21 mouse cellular contexts compared by ENCODE assay signal in genomic region chr3:108096226-108096625, GRCm38 (mm10). TPM values are rescaled to one million over a fixed set of nuclear protein-coding genes. Genes with fewer than 3 reads are reported as not detected.
DNase-seq lines count a peak whose midpoint lies in the region; ATAC-seq and TF ChIP-seq lines count a peak whose summit lies in the region.
"Had no signal": no experiment of that assay in that cellular context is flagged by ENCODE, and none has a peak within 500 bp of the region (broad histone marks: within the 10 kb centered on the region; RNA-seq: fewer than 3 reads in every experiment).

No protein-coding gene starts in this region.

- H3K4me1 ChIP-seq in heart, embryonic 12.5 days (replicated peaks) = peaks cover 17% of the 10 kb centered on the region
- H3K4me1 ChIP-seq in MEL (ENCODE audit: control insufficient read depth in 1 of 2, insufficient read depth in 2 of 2, low read length in 2 of 2) = peaks cover 28 to 53% of the 10 kb centered on the region in 2 experiments
- H3K4me1 ChIP-seq in erythroblast, embryonic 14.5 days (ENCODE audit: control insufficient read depth) = peaks cover 87% of the 10 kb centered on the region
- H3K4me1 ChIP-seq in liver, embryonic 15.5 days (replicated peaks) = peaks cover 85% of the 10 kb centered on the region
- H3K4me1 ChIP-seq in limb, embryonic 10.5 days = no peaks in the 10 kb centered on the region
- H3K4me1 ChIP-seq: embryonic facial prominence, embryonic 15.5 days; limb, embryonic 13.5 days had no signal

- H3K27me3 ChIP-seq in heart, embryonic 12.5 days (replicated peaks) = no peaks in the 10 kb centered on the region
- no peaks in the 10 kb centered on the region for H3K27me3 ChIP-seq in MEL (ENCODE audit: control insufficient read depth in 1 of 2, insufficient read depth in 2 of 2, low read length in 2 of 2)
- H3K27me3 ChIP-seq in erythroblast, embryonic 14.5 days (ENCODE audit: control insufficient read depth) = peaks cover 5% of the 10 kb centered on the region
- H3K27me3 ChIP-seq in liver, embryonic 15.5 days = no peaks in the 10 kb centered on the region
- H3K27me3 ChIP-seq in limb, embryonic 10.5 days (ENCODE audit: low read depth, poor library complexity, severe bottlenecking) = no peaks in the 10 kb centered on the region
- H3K27me3 ChIP-seq: embryonic facial prominence, embryonic 15.5 days; limb, embryonic 13.5 days; Patski had no signal

- no peak for TF ChIP-seq POLR2A in MEL (IDR thresholded peaks at IDR 0.05; ENCODE audit: control insufficient read depth in 1 of 2, insufficient read depth in 1 of 2, low read depth in 1 of 2, low read length in 2 of 2, poor library complexity in 1 of 2)

- H3K27ac ChIP-seq in heart, embryonic 12.5 days (ENCODE audit: poor library complexity, severe bottlenecking) = peak overlapping the region; percentile 26
- peak overlapping the region; percentile 86 for H3K27ac ChIP-seq in MEL (ENCODE audit: control insufficient read depth, low read depth, low read length)
- peak overlapping the region; percentile 98 for H3K27ac ChIP-seq in liver, embryonic 15.5 days (replicated peaks)
- no peak overlapping the region for H3K27ac ChIP-seq in limb, embryonic 10.5 days
- H3K27ac ChIP-seq: embryonic facial prominence, embryonic 15.5 days; left cerebral cortex, adult 2 months; limb, embryonic 13.5 days had no signal

- TF ChIP-seq RAD21 in MEL (IDR thresholded peaks at IDR 0.05; ENCODE audit: low read depth, low read length) = no peak

- H3K9ac ChIP-seq in heart, embryonic 12.5 days = no peak overlapping the region
- H3K9ac ChIP-seq in MEL (ENCODE audit: control insufficient read depth, low read depth, low read length, poor library complexity, severe bottlenecking) = peak overlapping the region; percentile 13; the same call in 1 of the 2 replicates
- peak overlapping the region; percentile 62 for H3K9ac ChIP-seq in liver, embryonic 15.5 days
- H3K9ac ChIP-seq: embryonic facial prominence, embryonic 15.5 days; limb, embryonic 13.5 days had no signal

- DNase-seq in heart, adult 11 months = no peak
- peak; percentile 84 for DNase-seq in MEL (ENCODE audit: low read depth, low spot score)
- DNase-seq in thymus, postnatal 0 days (ENCODE audit: low spot score) = no peak
- no peak for DNase-seq in limb, embryonic 10.5 days (ENCODE audit: low spot score)
- no peak for DNase-seq in right cerebral cortex, postnatal 4 days
- DNase-seq: cerebellum, adult 9-10 months; gastrocnemius, postnatal 14 days; kidney, adult 2 months; thymus, postnatal 14 days had no signal

- H3K9me3 ChIP-seq in heart, embryonic 12.5 days (replicated peaks) = no peaks in the 10 kb centered on the region
- no peaks in the 10 kb centered on the region for H3K9me3 ChIP-seq in MEL (replicated peaks; ENCODE audit: insufficient read depth, low read length)
- H3K9me3 ChIP-seq in erythroblast, embryonic 14.5 days (ENCODE audit: control insufficient read depth, low read length) = no peaks in the 10 kb centered on the region
- no peaks in the 10 kb centered on the region for H3K9me3 ChIP-seq in liver, embryonic 15.5 days (replicated peaks)
- no peaks in the 10 kb centered on the region for H3K9me3 ChIP-seq in limb, embryonic 10.5 days (replicated peaks)
- H3K9me3 ChIP-seq: embryonic facial prominence, embryonic 15.5 days; limb, embryonic 13.5 days had no signal

- 0 out of 2 replicates have a peak overlapping the region, but pooled peaks have one; percentile 1 for H3K4me2 ChIP-seq in heart, embryonic 12.5 days
- peak overlapping the region; percentile 65 for H3K4me2 ChIP-seq in liver, embryonic 15.5 days
- H3K4me2 ChIP-seq: embryonic facial prominence, embryonic 15.5 days; limb, embryonic 13.5 days; midbrain, embryonic 11.5 days had no signal

- no peaks in the 10 kb centered on the region for H3K36me3 ChIP-seq in heart, embryonic 12.5 days
- H3K36me3 ChIP-seq in MEL (ENCODE audit: control insufficient read depth in 1 of 2, insufficient read depth in 2 of 2, low read length in 2 of 2) = peaks cover 0 to 49% of the 10 kb centered on the region in 2 experiments; a peak in 3 of 4 replicates
- H3K36me3 ChIP-seq in erythroblast, embryonic 14.5 days (ENCODE audit: control insufficient read depth) = peaks cover 37% of the 10 kb centered on the region
- H3K36me3 ChIP-seq in liver, embryonic 15.5 days (replicated peaks) = no peaks in the 10 kb centered on the region
- H3K36me3 ChIP-seq in limb, embryonic 10.5 days = no peaks in the 10 kb centered on the region
- H3K36me3 ChIP-seq: embryonic facial prominence, embryonic 15.5 days; limb, embryonic 13.5 days had no signal

- TF ChIP-seq CTCF in MEL (IDR thresholded peaks at IDR 0.05 in 2 of 3, conservative IDR thresholded peaks at IDR 0.05 in 1 of 3; ENCODE audit: control insufficient read depth in 1 of 3, insufficient read depth in 1 of 3, low read depth in 2 of 3, low read length in 3 of 3, poor library complexity in 1 of 3, severe bottlenecking in 1 of 3) = no peak

- H3K4me3 ChIP-seq in heart, embryonic 12.5 days = no peak overlapping the region
- H3K4me3 ChIP-seq in MEL (ENCODE audit: control insufficient read depth in 1 of 2, insufficient read depth in 1 of 2, low read depth in 2 of 2, low read length in 2 of 2) = peak overlapping the region; percentile 13 to 38
- H3K4me3 ChIP-seq in erythroblast, embryonic 14.5 days (replicated peaks) = peak overlapping the region; percentile 54
- peak overlapping the region; percentile 30 for H3K4me3 ChIP-seq in liver, embryonic 15.5 days (replicated peaks)
- H3K4me3 ChIP-seq in limb, embryonic 10.5 days = no peak overlapping the region
- H3K4me3 ChIP-seq: embryonic facial prominence, embryonic 15.5 days; left cerebral cortex, adult 2 months; limb, embryonic 13.5 days had no signal

- no peaks in the 10 kb centered on the region for H3K79me2 ChIP-seq in MEL (ENCODE audit: control insufficient read depth, insufficient read depth, low read length, poor library complexity)

- ATAC-seq in heart, embryonic 12.5 days (ENCODE audit: insufficient number of reproducible peaks, low FRiP score) = peak; percentile 74
- ATAC-seq in liver, embryonic 15.5 days (ENCODE audit: insufficient read depth) = peak; percentile 59
- ATAC-seq: forebrain, embryonic 16.5 days; hindbrain, embryonic 16.5 days; lung, postnatal 0 days; Patski had no signal

- TF ChIP-seq EP300 in MEL (IDR thresholded peaks at IDR 0.05; ENCODE audit: low read depth in 1 of 2, low read length in 2 of 2) = no peak

- WGBS in heart, embryonic 12.5 days = 43% methylated on average over 8 of the region's 8 CpGs
- 16% methylated on average over 8 of the region's 8 CpGs for WGBS in liver, embryonic 15.5 days (ENCODE audit: insufficient replicate concordance)
- 77% methylated on average over 8 of the region's 8 CpGs for WGBS in limb, embryonic 10.5 days

RNA-seq across cellular contexts. Expression of gene Gnat2, which starts 3.6 kb away (rescaled TPM):
- 0.54 and 0.98 TPM in 2 replicates for polyA plus RNA-seq in heart, embryonic 12.5 days (2016; fragmentation: Nextera tagmentation; extraction: Ambion mirVana)
- 4.7 and 6.4 TPM in 2 replicates for total RNA-seq in MEL (2012; rRNA removed)
- 10 to 100 TPM in 1 of 2 experiments, not detected in 1; 12.4 TPM for polyA plus RNA-seq in MEL (2012; ENCODE audit: insufficient read depth in 1 of 2, insufficient read length in 2 of 2, low read depth in 1 of 2, low replicate concordance in 2 of 2, missing spikeins in 1 of 2)
- polyA plus RNA-seq in erythroblast, embryonic 14.5 days (2012) = 0.03 TPM in 1 of 2 replicates, not detected in the other
- 2.7 and 3.8 TPM in 2 replicates for polyA plus RNA-seq in liver, embryonic 15.5 days (2015; fragmentation: Nextera tagmentation; extraction: Ambion mirVana)
- 0.59 and 0.68 TPM in 2 replicates for polyA plus RNA-seq in thymus, postnatal 0 days (2015; fragmentation: Nextera tagmentation; extraction: Ambion mirVana)
- 1.6 and 2.4 TPM in 2 replicates for polyA plus RNA-seq in limb, embryonic 10.5 days (2016; fragmentation: Nextera tagmentation; extraction: Ambion mirVana)
- total RNA-seq: left cerebral cortex, adult 2 months had no signal

RNA-seq across cellular contexts. Expression of gene Ampd2, which starts 9.8 kb away (rescaled TPM):
- 40.0 and 41.6 TPM in 2 replicates for polyA plus RNA-seq in heart, embryonic 12.5 days (2016; fragmentation: Nextera tagmentation; extraction: Ambion mirVana)
- 54.9 and 69.1 TPM in 2 replicates for total RNA-seq in MEL (2012; rRNA removed)
- 100 to 1,000 TPM in 1 of 2 experiments, not detected in 1; 201 TPM for polyA plus RNA-seq in MEL (2012; ENCODE audit: insufficient read depth in 1 of 2, insufficient read length in 2 of 2, low read depth in 1 of 2, low replicate concordance in 2 of 2, missing spikeins in 1 of 2)
- polyA plus RNA-seq in erythroblast, embryonic 14.5 days (2012) = 10.5 and 12.6 TPM in 2 replicates
- 63.7 and 76.6 TPM in 2 replicates for polyA plus RNA-seq in liver, embryonic 15.5 days (2015; fragmentation: Nextera tagmentation; extraction: Ambion mirVana)
- 29.2 and 31.4 TPM in 2 replicates for polyA plus RNA-seq in thymus, postnatal 0 days (2015; fragmentation: Nextera tagmentation; extraction: Ambion mirVana)
- polyA plus RNA-seq in limb, embryonic 10.5 days (2016; fragmentation: Nextera tagmentation; extraction: Ambion mirVana) = 68.8 and 69.7 TPM in 2 replicates

RNA-seq across cellular contexts. Expression of gene Gnai3, which starts 49.7 kb away (rescaled TPM):
- 94.9 and 97.0 TPM in 2 replicates for polyA plus RNA-seq in heart, embryonic 12.5 days (2016; fragmentation: Nextera tagmentation; extraction: Ambion mirVana)
- 92.1 and 111 TPM in 2 replicates for total RNA-seq in MEL (2012; rRNA removed)
- 10 to 100 TPM; 74.2 to 96.4 TPM for polyA plus RNA-seq in MEL (2012; ENCODE audit: insufficient read depth in 1 of 2, insufficient read length in 2 of 2, low read depth in 1 of 2, low replicate concordance in 2 of 2, missing spikeins in 1 of 2)
- polyA plus RNA-seq in erythroblast, embryonic 14.5 days (2012) = 0.19 and 0.27 TPM in 2 replicates
- 63.4 and 66.5 TPM in 2 replicates for polyA plus RNA-seq in liver, embryonic 15.5 days (2015; fragmentation: Nextera tagmentation; extraction: Ambion mirVana)
- polyA plus RNA-seq in thymus, postnatal 0 days (2015; fragmentation: Nextera tagmentation; extraction: Ambion mirVana) = 164 and 168 TPM in 2 replicates
- 178 and 197 TPM in 2 replicates for polyA plus RNA-seq in limb, embryonic 10.5 days (2016; fragmentation: Nextera tagmentation; extraction: Ambion mirVana)

RNA-seq across cellular contexts. Expression of gene Gstm4, which starts 51.5 kb away (rescaled TPM):
- polyA plus RNA-seq in heart, embryonic 12.5 days (2016; fragmentation: Nextera tagmentation; extraction: Ambion mirVana) = 13.4 and 13.8 TPM in 2 replicates
- total RNA-seq in MEL (2012; rRNA removed) = 1.3 and 1.4 TPM in 2 replicates
- 1 to 10 TPM in 1 of 2 experiments, not detected in 1; 7.4 TPM for polyA plus RNA-seq in MEL (2012; ENCODE audit: insufficient read depth in 1 of 2, insufficient read length in 2 of 2, low read depth in 1 of 2, low replicate concordance in 2 of 2, missing spikeins in 1 of 2)
- polyA plus RNA-seq in erythroblast, embryonic 14.5 days (2012) = 0.02 and 0.07 TPM in 2 replicates
- polyA plus RNA-seq in liver, embryonic 15.5 days (2015; fragmentation: Nextera tagmentation; extraction: Ambion mirVana) = 18.5 and 19.1 TPM in 2 replicates
- 10.8 and 11.6 TPM in 2 replicates for polyA plus RNA-seq in thymus, postnatal 0 days (2015; fragmentation: Nextera tagmentation; extraction: Ambion mirVana)
- 11.6 and 15.1 TPM in 2 replicates for polyA plus RNA-seq in limb, embryonic 10.5 days (2016; fragmentation: Nextera tagmentation; extraction: Ambion mirVana)

RNA-seq across cellular contexts. Expression of gene Gpr61, which starts 58.5 kb away (rescaled TPM):
- 0.19 and 0.27 TPM in 2 replicates for polyA plus RNA-seq in heart, embryonic 12.5 days (2016; fragmentation: Nextera tagmentation; extraction: Ambion mirVana)
- total RNA-seq in MEL (2012; rRNA removed) = 0.04 and 0.07 TPM in 2 replicates
- polyA plus RNA-seq in MEL (2012; ENCODE audit: insufficient read depth in 1 of 2, insufficient read length in 2 of 2, low read depth in 1 of 2, low replicate concordance in 2 of 2, missing spikeins in 1 of 2) = under 1 TPM in 1 of 2 experiments, not detected in 1; 0.07 TPM
- polyA plus RNA-seq in erythroblast, embryonic 14.5 days (2012) = not detected in 2 replicates
- polyA plus RNA-seq in liver, embryonic 15.5 days (2015; fragmentation: Nextera tagmentation; extraction: Ambion mirVana) = 0.02 TPM in 1 of 2 replicates, not detected in the other
- polyA plus RNA-seq in thymus, postnatal 0 days (2015; fragmentation: Nextera tagmentation; extraction: Ambion mirVana) = 0.05 TPM in 1 of 2 replicates, not detected in the other
- polyA plus RNA-seq in limb, embryonic 10.5 days (2016; fragmentation: Nextera tagmentation; extraction: Ambion mirVana) = 0.08 TPM in 1 of 2 replicates, not detected in the other
- polyA plus RNA-seq: kidney, adult 2 months; lung, postnatal 0 days; spleen, adult 2 months had no signal

Comparison
In these comparisons a context has a peak if more than half of its experiments do, and no peak if none do; other contexts are left out.
1. H3K4me3 ChIP-seq: peak in MEL (2 of 2), erythroblast, embryonic 14.5 days (single experiment) and liver, embryonic 15.5 days (single experiment); none in heart, embryonic 12.5 days (single experiment) and limb, embryonic 10.5 days (single experiment).
2. RNA of gene Gnai3, which starts 49.7 kb away (polyA plus RNA-seq): 178 to 197 TPM in limb, embryonic 10.5 days, 164 to 168 TPM in thymus, postnatal 0 days, 94.9 to 97.0 TPM in heart, embryonic 12.5 days, 74.2 to 96.4 TPM in MEL and 63.4 to 66.5 TPM in liver, embryonic 15.5 days; 0.19 to 0.27 TPM in erythroblast, embryonic 14.5 days; every median in the first group is over 10 times any median in the second.